Mouse (Mus musculus) common myeloid progenitor, adult 5-6 weeks (primary cell): Measurements from ENCODE around the gene Six1. TPM values are rescaled to one million over a fixed set of nuclear protein-coding genes. Genes with fewer than 3 reads are reported as not detected.
"Not testable (repeated sequence)": the region's sequence is repeated elsewhere in the genome, so short reads cannot be mapped to it uniquely, and the experiment has no call there.

Experiments
- ATAC-seq: replicated peaks from 2 replicates; pipeline ENCODE4 v1.8.0; 2016; ENCODE audit warnings: low read depth, mild to moderate bottlenecking, moderate TSS enrichment, inconsistent platforms; ENCODE audit not compliant: poor library complexity, severe bottlenecking
- total RNA-seq: library from RNA; stranded (forward); fragments of 200-1000, 187-1606 nt; gene quantifications from 2 replicates; pipeline ENCODE4 v1.2.3, GENCODE M21; 2017

Six1 gene
- total RNA-seq, 1 experiment from 2014 or later: 0.27 TPM

DNA sequence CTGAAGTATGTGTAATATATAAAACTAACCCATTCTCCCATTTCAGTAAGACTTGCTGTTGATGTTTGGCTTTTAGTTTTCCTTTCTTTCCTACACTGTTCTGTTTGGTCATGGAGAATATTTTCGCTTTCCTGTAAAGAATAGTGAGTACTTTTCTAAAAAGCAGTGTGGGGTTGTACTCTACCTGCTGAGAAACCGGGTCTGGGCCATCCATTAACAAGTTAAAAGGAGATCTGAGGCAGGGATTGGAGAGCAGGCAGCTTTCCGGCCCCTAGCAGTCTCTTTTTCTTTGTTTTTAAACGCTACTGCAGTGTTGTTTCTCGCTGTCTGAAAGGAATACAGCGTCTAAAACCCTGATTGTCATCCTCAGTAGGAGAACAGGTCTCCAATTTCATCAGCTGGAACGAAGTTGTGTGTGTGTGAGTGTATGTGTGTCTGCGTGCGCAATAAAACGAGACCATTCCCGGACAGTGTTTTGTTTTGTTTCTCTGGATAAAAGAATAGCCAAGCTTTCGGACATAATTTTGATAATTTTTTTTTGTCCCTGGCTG lies 15.2 kb downstream of the Six1 start:
- no peak for ATAC-seq

GRCm38 (mm10) chr12:73037385-73038160 lies 16.1 kb downstream of the Six1 start:
- ATAC-seq: peak; percentile 57

- ATAC-seq: no peak
These were observed 18.5 kb downstream of the Six1 start for GRCm38 (mm10) chr12:73034901-73035895.

GRCm38 (mm10) chr12:73032665-73033064 lies 21.0 kb downstream of the Six1 start:
- no peak for ATAC-seq

GRCm38 (mm10) chr12:73031315-73031714 lies 22.4 kb downstream of the Six1 start:
- peak; percentile 89 for ATAC-seq

DNA sequence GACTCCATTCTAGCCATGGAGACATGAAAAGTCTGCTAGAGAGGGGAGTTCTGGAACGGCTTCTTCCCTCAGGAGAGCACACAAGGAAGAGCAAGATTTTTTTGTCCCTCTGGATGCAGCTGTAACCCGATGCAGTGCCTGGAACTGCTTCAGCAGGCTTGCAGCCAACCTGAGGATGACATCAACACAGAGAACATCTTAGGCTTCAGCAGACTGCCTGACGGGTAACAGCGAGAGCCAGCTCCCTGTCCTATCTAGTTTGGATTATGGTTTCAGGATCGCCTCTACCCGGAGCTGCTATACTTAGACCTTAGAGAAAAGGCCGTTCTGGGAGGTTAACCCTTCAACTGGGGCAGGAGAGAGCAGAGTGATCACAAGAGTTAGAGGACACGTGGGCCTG lies 28.2 kb downstream of the Six1 start:
- ATAC-seq: no peak

GRCm38 (mm10) chr12:73020941-73021340 lies 32.7 kb downstream of the Six1 start:
- ATAC-seq: peak; percentile 73

- ATAC-seq: no peak
These were observed 33.3 kb downstream of the Six1 start for GRCm38 (mm10) chr12:73020422-73020821.

DNA sequence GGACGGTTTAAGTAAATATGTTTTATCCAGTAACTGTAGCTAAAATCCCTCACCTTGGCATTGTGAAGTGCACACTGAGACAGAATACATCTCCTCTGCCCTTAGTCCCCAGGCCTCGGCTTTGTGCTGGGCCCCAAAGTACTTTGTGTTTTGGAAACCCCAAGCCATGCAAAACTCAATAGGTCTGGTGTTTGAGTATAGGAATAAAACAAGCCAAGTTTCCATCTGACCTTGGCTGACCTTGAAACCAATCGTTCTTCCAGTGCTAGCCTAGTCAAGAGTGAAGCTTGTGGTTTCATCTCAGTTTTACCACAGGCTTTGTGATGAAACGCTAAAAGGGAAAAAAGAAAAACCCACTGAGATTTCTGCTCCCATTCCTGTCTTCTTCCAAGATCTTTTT lies 34.8 kb downstream of the Six1 start:
- no peak for ATAC-seq

DNA sequence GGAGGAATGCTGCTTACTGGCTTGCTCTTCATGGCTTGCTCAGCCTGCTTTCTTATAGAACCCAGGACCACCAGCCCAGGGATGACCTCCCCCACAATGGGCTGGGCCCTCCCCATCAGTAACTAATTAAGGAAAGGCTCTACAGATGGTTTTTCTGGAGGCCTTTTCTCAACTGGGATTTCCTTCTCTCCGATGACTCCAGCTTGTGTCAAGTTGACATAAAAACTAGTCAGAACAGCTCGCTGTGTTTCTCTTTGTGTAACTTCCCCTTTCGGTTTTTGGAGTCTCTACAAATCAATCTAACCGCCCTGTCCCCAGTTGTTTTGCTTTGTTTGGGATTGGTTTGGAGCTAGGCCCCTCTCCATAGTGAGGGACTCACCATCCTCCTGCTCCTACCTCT lies 37.5 kb downstream of the Six1 start:
- no peak for ATAC-seq

- peak; percentile 77 for ATAC-seq
These were observed 39.4 kb downstream of the Six1 start for GRCm38 (mm10) chr12:73014311-73014710.

- no peak for ATAC-seq
These were observed 40.9 kb downstream of the Six1 start for GRCm38 (mm10) chr12:73012824-73013223.

GRCm38 (mm10) chr12:73012136-73012785 lies 41.4 kb downstream of the Six1 start:
- ATAC-seq: no peak

DNA sequence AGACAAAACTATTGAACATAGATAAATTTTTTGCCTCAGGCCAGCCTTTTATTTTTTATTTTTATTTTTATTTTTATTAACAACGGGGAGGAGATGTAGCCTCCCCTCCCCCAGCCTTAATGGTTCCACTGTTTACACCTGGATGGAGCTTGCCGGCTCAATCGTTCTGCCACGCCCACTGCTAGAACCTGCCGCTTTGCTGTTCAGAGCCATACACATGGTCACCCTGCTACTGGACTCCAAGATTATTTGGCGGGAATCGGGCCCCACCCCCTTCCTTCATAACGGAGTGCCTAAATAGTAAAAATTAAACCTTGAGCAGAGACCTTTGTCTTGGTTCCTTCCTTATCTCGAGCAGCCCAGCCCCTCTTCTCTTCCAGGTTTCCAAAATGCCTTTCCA lies 50.8 kb downstream of the Six1 start:
- not testable (repeated sequence) for ATAC-seq

DNA sequence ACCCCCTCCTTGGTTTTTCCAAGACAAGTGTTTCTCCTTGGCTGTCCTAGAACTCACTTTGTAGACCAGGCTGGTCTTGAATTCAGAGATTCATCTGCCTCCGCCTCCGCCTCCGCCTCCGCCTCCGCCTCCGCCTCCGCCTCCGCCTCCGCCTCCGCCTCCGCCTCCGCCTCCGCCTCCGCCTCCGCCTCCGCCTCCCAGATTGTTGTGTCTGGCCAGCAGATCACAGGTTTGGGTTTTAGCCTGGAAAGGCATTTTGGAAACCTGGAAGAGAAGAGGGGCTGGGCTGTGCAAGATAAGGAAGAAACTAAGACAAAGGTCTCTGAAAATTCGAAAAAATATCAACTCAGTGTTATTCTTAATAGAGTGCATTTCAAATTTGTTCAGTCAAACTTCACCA lies 51.4 kb downstream of the Six1 start:
- not testable (repeated sequence) for ATAC-seq

GRCm38 (mm10) chr12:72998105-72999001 lies 55.3 kb downstream of the Six1 start:
- no peak for ATAC-seq

DNA sequence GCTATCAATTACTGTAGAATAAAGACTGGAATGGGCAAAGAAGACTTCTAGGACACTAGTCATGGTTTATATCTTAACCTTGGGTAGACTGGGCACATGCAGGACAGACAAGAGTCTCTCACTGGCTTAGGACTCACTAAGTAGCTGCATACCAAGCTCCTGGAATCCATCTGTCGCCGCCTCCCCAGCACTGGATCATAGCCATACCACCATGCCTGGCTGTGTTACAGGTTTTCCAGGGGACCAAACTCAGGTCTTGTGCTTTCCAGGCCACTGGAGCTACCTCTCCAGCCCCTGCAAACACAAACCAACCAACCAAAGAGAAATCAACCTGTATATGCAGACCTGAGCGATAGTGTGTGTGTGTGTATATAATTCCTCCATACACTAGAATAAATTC lies 57.0 kb downstream of the Six1 start:
- ATAC-seq: no peak
